Mouse (Mus musculus) spleen, postnatal 10 days (tissue): ENCODE results near the gene Cep170b.

Experiments used
- DNase-seq, 2 experiments: peaks; one replicate each; pipeline ENCODE4 v3.0.0; 2021 to 2022; ENCODE audit warnings: low spot score in 2 of 2

Gene Cep170b

GRCm38 (mm10) chr12:112736636-112736925, 16.3 kb downstream of the Cep170b start:
- no peak for DNase-seq

GRCm38 (mm10) chr12:112737081-112737480, 16.8 kb downstream of the Cep170b start:
- no peak for DNase-seq

- DNase-seq: no peak
Observed at GRCm38 (mm10) chr12:112737761-112738160, 17.5 kb downstream of the Cep170b start.

GRCm38 (mm10) chr12:112738281-112739022, 18.2 kb downstream of the Cep170b start:
- no peak for DNase-seq

- DNase-seq: no peak
Observed at GRCm38 (mm10) chr12:112739023-112739568, 18.8 kb downstream of the Cep170b start.

- DNase-seq: no peak
Observed at GRCm38 (mm10) chr12:112742768-112743167, 22.5 kb downstream of the Cep170b start.

GRCm38 (mm10) chr12:112743168-112743975, 23.1 kb downstream of the Cep170b start:
- DNase-seq: peak; percentile 40 to 84

GRCm38 (mm10) chr12:112744211-112744610, 24.0 kb downstream of the Cep170b start:
- no peak for DNase-seq

- DNase-seq: no peak
Observed at GRCm38 (mm10) chr12:112744891-112745580, 24.8 kb downstream of the Cep170b start.

GRCm38 (mm10) chr12:112745716-112746115, 25.5 kb downstream of the Cep170b start:
- DNase-seq: no peak

- DNase-seq: no peak
Observed at GRCm38 (mm10) chr12:112746461-112746807, 26.2 kb downstream of the Cep170b start.

GRCm38 (mm10) chr12:112746808-112747605, 26.8 kb downstream of the Cep170b start:
- peak in 1 of 2 experiments; percentile 59 for DNase-seq

GRCm38 (mm10) chr12:112747606-112747970, 27.3 kb downstream of the Cep170b start:
- no peak for DNase-seq

GRCm38 (mm10) chr12:112750976-112751375, 30.7 kb downstream of the Cep170b start:
- no peak for DNase-seq

- DNase-seq: no peak
Observed at GRCm38 (mm10) chr12:112752399-112752798, 32.1 kb downstream of the Cep170b start.

GRCm38 (mm10) chr12:112755900-112756299, 35.6 kb downstream of the Cep170b start:
- DNase-seq: no peak

- peak in 1 of 2 experiments; percentile 3 for DNase-seq
Observed at GRCm38 (mm10) chr12:112757896-112758295, 37.6 kb downstream of the Cep170b start.

GRCm38 (mm10) chr12:112759471-112759870, 39.2 kb downstream of the Cep170b start:
- peak in 1 of 2 experiments; percentile 7 for DNase-seq

GRCm38 (mm10) chr12:112760154-112760926, 40.1 kb downstream of the Cep170b start, which contains the start of gene Pld4:
Gene Pld4, plus strand, starts transcription at chr12:112760655.
- DNase-seq: peak in 1 of 2 experiments; percentile 75

- peak in 1 of 2 experiments; percentile 38 for DNase-seq
Observed at GRCm38 (mm10) chr12:112761411-112761810, 41.2 kb downstream of the Cep170b start.
